Mouse (Mus musculus) 416B (cell line): ENCODE results near the gene Arrb2.

Experiments
- DNase-seq: peaks from one replicate; pipeline ENCODE4 v3.0.0; 2011; ENCODE audit warnings: low read depth

The Arrb2 gene

GRCm38 (mm10) chr11:70444667-70445066 is 12.2 kb downstream of the Arrb2 start:
- DNase-seq: no peak

- DNase-seq: peak; percentile 27
Observed at GRCm38 (mm10) chr11:70446756-70447155, 14.3 kb downstream of the Arrb2 start.

GRCm38 (mm10) chr11:70447373-70447772 is 14.9 kb downstream of the Arrb2 start:
- peak; percentile 49 for DNase-seq

GRCm38 (mm10) chr11:70450926-70451325 is 18.5 kb downstream of the Arrb2 start:
- no peak for DNase-seq

GRCm38 (mm10) chr11:70451797-70452498 is 19.5 kb downstream of the Arrb2 start, which contains the start of gene Med11:
Med11 (plus strand) TSS chr11:70451919.
- peak; percentile 99 for DNase-seq

DNA sequence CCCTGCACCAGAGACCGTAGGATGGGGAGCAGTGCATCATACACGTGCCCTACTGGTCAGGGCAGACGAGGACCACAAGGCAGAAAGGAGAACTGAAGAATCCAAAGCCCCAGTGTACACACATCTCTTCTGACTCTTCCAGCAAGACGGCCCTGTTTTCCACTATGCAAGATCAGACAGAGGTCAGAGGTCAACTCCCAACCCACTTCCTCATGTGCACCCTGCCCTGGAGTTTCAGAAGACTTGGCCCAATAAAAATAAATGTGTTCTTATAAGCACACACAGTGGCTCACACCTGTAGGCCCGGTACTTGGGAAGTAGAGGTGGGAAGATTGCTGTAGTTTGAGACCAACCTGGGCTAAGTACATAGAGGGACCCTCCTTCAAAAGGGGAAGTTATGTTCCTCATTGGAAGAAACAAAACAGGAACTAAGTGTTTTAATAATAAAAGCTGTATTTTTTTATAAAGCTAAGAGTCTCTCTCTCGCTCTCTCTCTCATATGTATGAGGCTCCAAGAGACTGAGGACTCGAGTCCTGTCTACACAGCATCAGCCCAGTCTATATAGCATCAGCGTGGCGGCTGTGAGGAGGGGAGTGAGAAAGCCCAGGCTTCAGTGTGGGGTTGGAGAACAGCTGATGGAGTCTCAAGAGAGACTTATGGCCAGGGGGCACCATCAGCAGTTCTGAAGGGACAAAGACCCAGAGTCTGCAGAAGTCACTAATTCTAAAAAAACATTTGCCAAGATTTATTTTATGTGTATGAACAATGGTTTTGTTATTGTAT is 21.0 kb downstream of the Arrb2 start:
- peak; percentile 73 for DNase-seq

- no peak for DNase-seq
Observed at GRCm38 (mm10) chr11:70458688-70459600, 26.5 kb downstream of the Arrb2 start, which contains the start of gene Zmynd15. Zmynd15 (plus strand) TSS chr11:70459433.

GRCm38 (mm10) chr11:70459601-70460101 is 27.2 kb downstream of the Arrb2 start, which contains the start of gene Cxcl16:
Cxcl16 (minus strand) TSS chr11:70459984.
- no peak for DNase-seq

DNA sequence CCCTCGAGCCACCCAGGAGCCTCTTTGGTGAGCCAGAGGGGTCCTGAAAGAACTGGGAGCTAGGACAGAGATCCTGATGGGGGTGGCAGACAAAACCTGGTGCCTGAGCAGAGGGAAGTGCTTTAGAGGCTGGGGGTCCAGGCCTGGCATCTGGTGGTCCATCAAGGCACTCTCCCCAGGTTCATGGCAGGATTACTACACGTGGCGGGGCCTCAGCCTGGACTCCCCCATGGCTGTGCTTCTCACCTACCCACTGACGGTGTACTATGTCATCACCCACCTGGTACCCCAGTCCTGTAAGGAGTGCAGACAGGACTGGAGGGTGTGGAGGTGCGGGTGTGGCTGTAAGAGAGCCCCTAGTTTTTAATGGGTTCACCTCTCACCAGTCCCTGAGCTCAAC is 31.5 kb downstream of the Arrb2 start:
- DNase-seq: no peak

GRCm38 (mm10) chr11:70465211-70465610 is 32.8 kb downstream of the Arrb2 start:
- DNase-seq: no peak

- no peak for DNase-seq
Observed at GRCm38 (mm10) chr11:70465824-70466223, 33.4 kb downstream of the Arrb2 start.

DNA sequence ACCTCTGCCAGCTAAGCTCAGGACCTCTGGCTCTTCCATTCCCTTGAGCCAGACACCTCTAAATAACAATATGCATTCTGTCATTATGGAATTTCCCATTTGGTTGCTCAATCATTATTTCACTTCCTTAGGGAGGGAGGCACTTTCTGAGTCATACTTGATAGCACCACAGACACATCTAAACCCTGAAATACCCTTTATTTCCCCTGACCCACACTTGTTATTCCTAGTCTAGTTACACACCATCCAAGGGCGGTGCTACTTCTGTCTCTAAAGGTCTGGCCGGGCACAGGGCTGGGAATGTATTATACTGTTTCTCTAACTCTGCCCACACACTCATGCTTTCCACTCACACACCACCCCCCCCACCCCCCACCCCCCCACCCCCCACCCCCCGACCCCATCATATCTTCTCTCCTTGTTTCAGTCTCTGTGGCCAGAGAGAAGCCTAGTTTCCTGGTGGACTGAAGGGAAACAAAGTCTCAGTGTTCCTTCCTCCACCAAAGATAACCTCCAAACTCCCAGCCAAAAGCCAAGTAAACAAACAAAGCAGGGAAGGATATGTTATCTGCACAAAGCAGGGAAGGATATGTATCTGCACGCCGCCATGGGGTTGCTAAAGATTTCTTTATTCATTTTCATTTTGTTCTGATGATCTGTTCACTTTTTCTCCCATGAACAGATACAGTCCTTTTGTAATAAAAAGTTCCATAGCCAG is 35.6 kb downstream of the Arrb2 start:
- peak; percentile 57 for DNase-seq

DNA sequence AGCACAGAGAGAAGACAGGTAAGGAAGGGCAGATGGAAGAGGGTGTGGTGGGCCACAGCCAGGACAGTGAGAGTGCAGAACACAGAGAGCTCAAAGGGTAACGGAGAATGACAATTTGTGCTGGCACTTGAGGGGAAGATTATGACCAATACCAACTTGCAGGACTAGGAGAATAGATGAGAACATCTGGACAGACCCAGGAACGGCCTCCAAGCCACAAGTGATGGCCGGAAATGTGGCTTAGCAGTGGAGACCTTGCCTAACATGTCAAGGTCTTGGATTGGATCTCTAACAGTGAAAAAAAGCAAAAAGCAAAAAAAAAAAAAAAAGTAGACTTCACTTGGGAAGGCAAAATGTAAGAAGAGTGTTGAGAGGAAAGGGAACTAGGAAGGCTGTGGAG is 37.3 kb downstream of the Arrb2 start:
- DNase-seq: peak; percentile 87

DNA sequence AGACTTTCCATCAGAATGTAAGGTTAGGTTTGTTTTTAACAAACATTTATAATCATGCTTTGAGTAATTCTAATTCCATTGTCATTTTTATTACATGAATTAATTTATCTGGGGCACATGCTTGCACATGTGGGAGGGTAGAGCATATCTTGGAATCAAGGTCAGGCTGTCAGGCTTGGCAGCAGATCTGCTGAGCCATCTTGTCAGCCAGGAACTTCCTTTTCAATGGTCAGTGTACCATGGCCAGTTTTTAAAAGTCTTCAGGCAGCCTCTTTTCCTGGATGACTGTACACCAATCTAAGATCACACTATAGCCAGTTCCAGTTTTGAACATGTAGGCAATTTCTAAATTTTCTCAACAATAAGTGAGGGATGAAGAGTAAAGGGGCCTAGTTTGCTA is 40.3 kb downstream of the Arrb2 start:
- peak; percentile 82 for DNase-seq

GRCm38 (mm10) chr11:70473291-70473690 is 40.9 kb downstream of the Arrb2 start:
- peak; percentile 25 for DNase-seq

- no peak for DNase-seq
Observed at GRCm38 (mm10) chr11:70474872-70475534, 42.6 kb downstream of the Arrb2 start.

DNA sequence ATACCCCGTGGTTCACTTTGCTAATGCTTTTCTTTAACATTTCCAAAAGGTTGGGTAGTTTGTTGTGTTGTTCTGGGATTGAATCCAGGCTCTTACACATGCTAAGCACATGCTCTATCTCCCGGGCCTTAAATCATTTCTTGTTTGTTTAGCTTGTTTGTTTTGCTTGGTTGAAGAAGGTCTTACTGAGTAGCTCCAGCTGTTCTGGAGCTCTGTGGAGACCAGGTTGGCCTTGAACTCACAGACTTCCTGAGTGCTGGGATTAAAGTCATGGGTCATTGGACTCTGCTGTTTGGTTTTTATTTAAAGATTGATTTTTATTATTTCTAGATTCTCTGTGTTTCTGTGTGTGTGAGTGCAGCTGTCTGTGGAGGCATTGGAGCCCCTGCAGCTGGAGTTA is 53.1 kb downstream of the Arrb2 start:
- DNase-seq: no peak

DNA sequence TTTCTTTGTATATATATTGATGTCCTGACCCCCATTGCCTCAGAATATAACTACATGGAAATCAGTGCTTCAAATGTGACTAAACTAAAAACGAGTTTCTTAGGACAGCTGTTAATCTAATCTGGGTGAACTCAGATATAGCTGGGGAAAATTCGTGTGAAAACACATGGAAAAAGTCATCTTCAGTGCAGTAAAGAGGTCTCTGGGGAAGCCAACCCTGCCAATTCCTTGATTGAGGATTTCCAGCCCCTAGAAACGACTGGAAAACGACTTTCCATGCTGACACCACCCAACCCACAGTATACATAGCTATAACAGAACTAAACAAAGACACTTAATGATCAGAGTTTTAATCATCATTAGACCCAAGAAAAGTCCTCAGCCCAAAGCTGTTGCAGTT is 55.4 kb downstream of the Arrb2 start:
- no peak for DNase-seq

GRCm38 (mm10) chr11:70489138-70489537 is 56.7 kb downstream of the Arrb2 start:
- DNase-seq: no peak

DNA sequence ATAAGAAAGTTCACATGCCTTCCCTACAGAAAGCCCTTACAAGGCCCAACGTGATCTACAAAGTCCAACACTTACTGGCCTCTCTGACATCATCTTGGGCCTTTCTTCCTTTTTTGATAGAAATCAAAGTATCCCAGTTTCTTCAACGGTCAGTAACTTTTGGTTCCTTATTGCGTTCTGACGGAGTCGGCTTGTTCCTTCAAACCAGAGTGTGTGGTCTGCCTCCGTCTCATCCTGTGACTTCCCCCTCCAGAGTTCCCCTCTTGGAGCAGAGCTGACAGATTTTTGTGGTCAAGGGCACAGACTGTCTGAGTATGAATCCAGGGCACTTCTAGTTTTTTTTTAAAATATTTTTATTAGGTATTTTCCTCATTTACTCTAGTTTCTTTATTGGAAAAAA is 57.2 kb downstream of the Arrb2 start:
- DNase-seq: peak; percentile 53
